Mouse (Mus musculus): ENCODE data around the gene Tnip3. TPM values are rescaled to one million over a fixed set of nuclear protein-coding genes. Genes with fewer than 3 reads are reported as not detected.

The Tnip3 gene
- polyA plus RNA-seq, 1 experiment: not detected

- no peaks in the 10 kb centered on the region for H3K27me3 ChIP-seq (ENCODE audit: control insufficient read depth, insufficient read depth, low read length, poor library complexity, severe bottlenecking)
- no peak overlapping the region for H3K9ac ChIP-seq (ENCODE audit: low read depth, poor library complexity, severe bottlenecking)
- H3K4me3 ChIP-seq (ENCODE audit: low read depth, low read length): no peak overlapping the region
- H3K36me3 ChIP-seq (ENCODE audit: control insufficient read depth, insufficient read depth, low read length, poor library complexity, severe bottlenecking): no peaks in the 10 kb centered on the region
- no peaks in the 10 kb centered on the region for H3K9me3 ChIP-seq (replicated peaks; ENCODE audit: control insufficient read depth, insufficient read depth, low read length, poor library complexity, severe bottlenecking)
- no peak overlapping the region for H3K27ac ChIP-seq (ENCODE audit: insufficient read depth, low read length)
- TF ChIP-seq CTCF (IDR thresholded peaks at IDR 0.05; ENCODE audit: low read depth, low read length) (no peak), EP300 (IDR thresholded peaks at IDR 0.05; ENCODE audit: insufficient read depth, low read depth, low read length) (no peak)
- no peaks in the 10 kb centered on the region for H3K4me1 ChIP-seq (ENCODE audit: control insufficient read depth, insufficient read depth, low read length)
Measured at GRCm38 (mm10) chr6:65646408-65646807, 121.3 kb downstream of the Tnip3 start.

GRCm38 (mm10) chr6:65647731-65648130, 122.6 kb downstream of the Tnip3 start:
- H3K4me1 ChIP-seq (ENCODE audit: control insufficient read depth, insufficient read depth, low read length): no peaks in the 10 kb centered on the region
- H3K27ac ChIP-seq (ENCODE audit: insufficient read depth, low read length): no peak overlapping the region
- H3K9me3 ChIP-seq (replicated peaks; ENCODE audit: control insufficient read depth, insufficient read depth, low read length, poor library complexity, severe bottlenecking): no peaks in the 10 kb centered on the region
- no peak for TF ChIP-seq POLR2A (IDR thresholded peaks at IDR 0.05; ENCODE audit: insufficient read depth, low read length)
- no peak for TF ChIP-seq EP300 (IDR thresholded peaks at IDR 0.05; ENCODE audit: insufficient read depth, low read depth, low read length)
- no peak for TF ChIP-seq CTCF (IDR thresholded peaks at IDR 0.05; ENCODE audit: low read depth, low read length)
- no peaks in the 10 kb centered on the region for H3K27me3 ChIP-seq (ENCODE audit: control insufficient read depth, insufficient read depth, low read length, poor library complexity, severe bottlenecking)
- H3K36me3 ChIP-seq (ENCODE audit: control insufficient read depth, insufficient read depth, low read length, poor library complexity, severe bottlenecking): no peaks in the 10 kb centered on the region
- H3K9ac ChIP-seq (ENCODE audit: low read depth, poor library complexity, severe bottlenecking): no peak overlapping the region
- H3K4me3 ChIP-seq (ENCODE audit: low read depth, low read length): no peak overlapping the region

GRCm38 (mm10) chr6:65651376-65651775, 126.3 kb downstream of the Tnip3 start:
- Histone ChIP-seq H3K36me3 (ENCODE audit: control insufficient read depth, insufficient read depth, low read length, poor library complexity, severe bottlenecking) (no peaks in the 10 kb centered on the region), H3K9ac (ENCODE audit: low read depth, poor library complexity, severe bottlenecking) (no peak overlapping the region), H3K9me3 (replicated peaks; ENCODE audit: control insufficient read depth, insufficient read depth, low read length, poor library complexity, severe bottlenecking) (no peaks in the 10 kb centered on the region), H3K27me3 (ENCODE audit: control insufficient read depth, insufficient read depth, low read length, poor library complexity, severe bottlenecking) (no peaks in the 10 kb centered on the region), H3K27ac (ENCODE audit: insufficient read depth, low read length) (no peak overlapping the region), H3K4me3 (ENCODE audit: low read depth, low read length) (no peak overlapping the region), H3K4me1 (ENCODE audit: control insufficient read depth, insufficient read depth, low read length) (no peaks in the 10 kb centered on the region)
- TF ChIP-seq CTCF (IDR thresholded peaks at IDR 0.05; ENCODE audit: low read depth, low read length) (no peak), EP300 (IDR thresholded peaks at IDR 0.05; ENCODE audit: insufficient read depth, low read depth, low read length) (no peak), POLR2A (IDR thresholded peaks at IDR 0.05; ENCODE audit: insufficient read depth, low read length) (no peak)

GRCm38 (mm10) chr6:65661272-65661671, 136.2 kb downstream of the Tnip3 start:
- Histone ChIP-seq H3K4me3 (ENCODE audit: low read depth, low read length) (no peak overlapping the region), H3K4me1 (ENCODE audit: control insufficient read depth, insufficient read depth, low read length) (no peaks in the 10 kb centered on the region), H3K9me3 (replicated peaks; ENCODE audit: control insufficient read depth, insufficient read depth, low read length, poor library complexity, severe bottlenecking) (no peaks in the 10 kb centered on the region), H3K27ac (ENCODE audit: insufficient read depth, low read length) (no peak overlapping the region), H3K27me3 (ENCODE audit: control insufficient read depth, insufficient read depth, low read length, poor library complexity, severe bottlenecking) (no peaks in the 10 kb centered on the region), H3K36me3 (ENCODE audit: control insufficient read depth, insufficient read depth, low read length, poor library complexity, severe bottlenecking) (no peaks in the 10 kb centered on the region), H3K9ac (ENCODE audit: low read depth, poor library complexity, severe bottlenecking) (no peak overlapping the region)
- TF ChIP-seq CTCF (IDR thresholded peaks at IDR 0.05; ENCODE audit: low read depth, low read length): no peak
- TF ChIP-seq EP300 (IDR thresholded peaks at IDR 0.05; ENCODE audit: insufficient read depth, low read depth, low read length): no peak
- no peak for TF ChIP-seq POLR2A (IDR thresholded peaks at IDR 0.05; ENCODE audit: insufficient read depth, low read length)

- no peak overlapping the region for H3K9ac ChIP-seq (ENCODE audit: low read depth, poor library complexity, severe bottlenecking)
- H3K27ac ChIP-seq (ENCODE audit: insufficient read depth, low read length): no peak overlapping the region
- no peaks in the 10 kb centered on the region for H3K4me1 ChIP-seq (ENCODE audit: control insufficient read depth, insufficient read depth, low read length)
- no peak for TF ChIP-seq EP300 (IDR thresholded peaks at IDR 0.05; ENCODE audit: insufficient read depth, low read depth, low read length)
- TF ChIP-seq CTCF (IDR thresholded peaks at IDR 0.05; ENCODE audit: low read depth, low read length): no peak
- no peak for TF ChIP-seq POLR2A (IDR thresholded peaks at IDR 0.05; ENCODE audit: insufficient read depth, low read length)
- no peaks in the 10 kb centered on the region for H3K27me3 ChIP-seq (ENCODE audit: control insufficient read depth, insufficient read depth, low read length, poor library complexity, severe bottlenecking)
- H3K9me3 ChIP-seq (replicated peaks; ENCODE audit: control insufficient read depth, insufficient read depth, low read length, poor library complexity, severe bottlenecking): no peaks in the 10 kb centered on the region
- H3K36me3 ChIP-seq (ENCODE audit: control insufficient read depth, insufficient read depth, low read length, poor library complexity, severe bottlenecking): no peaks in the 10 kb centered on the region
- no peak overlapping the region for H3K4me3 ChIP-seq (ENCODE audit: low read depth, low read length)
Measured at GRCm38 (mm10) chr6:65662050-65662449, 136.9 kb downstream of the Tnip3 start.

- no peaks in the 10 kb centered on the region for H3K27me3 ChIP-seq (ENCODE audit: control insufficient read depth, insufficient read depth, low read length, poor library complexity, severe bottlenecking)
- no peak for TF ChIP-seq CTCF (IDR thresholded peaks at IDR 0.05; ENCODE audit: low read depth, low read length)
- no peak for TF ChIP-seq EP300 (IDR thresholded peaks at IDR 0.05; ENCODE audit: insufficient read depth, low read depth, low read length)
- no peak for TF ChIP-seq POLR2A (IDR thresholded peaks at IDR 0.05; ENCODE audit: insufficient read depth, low read length)
Measured at GRCm38 (mm10) chr6:65663990-65664389, 138.9 kb downstream of the Tnip3 start.

More at GRCm38 (mm10) chr6:65663990-65664389, 138.9 kb downstream of the Tnip3 start:
- Histone ChIP-seq H3K27ac (ENCODE audit: insufficient read depth, low read length) (no peak overlapping the region), H3K4me1 (ENCODE audit: control insufficient read depth, insufficient read depth, low read length) (no peaks in the 10 kb centered on the region), H3K9me3 (replicated peaks; ENCODE audit: control insufficient read depth, insufficient read depth, low read length, poor library complexity, severe bottlenecking) (no peaks in the 10 kb centered on the region), H3K9ac (ENCODE audit: low read depth, poor library complexity, severe bottlenecking) (no peak overlapping the region), H3K36me3 (ENCODE audit: control insufficient read depth, insufficient read depth, low read length, poor library complexity, severe bottlenecking) (no peaks in the 10 kb centered on the region), H3K4me3 (ENCODE audit: low read depth, low read length) (no peak overlapping the region)
